Mouse (Mus musculus) E14TG2a.4 (cell line): Measurements from ENCODE around the gene Gm3371.
"Not testable (repeated sequence)": the region's sequence is repeated elsewhere in the genome, so short reads cannot be mapped to it uniquely, and the experiment has no call there.

Source experiments
- H3K27me3 ChIP-seq: 2 replicates; pipeline ENCODE4 v1.6.1; 2014; ENCODE audit warnings: low read length, control low read depth; ENCODE audit not compliant: insufficient read depth
- H3K36me3 ChIP-seq: 2 replicates; pipeline ENCODE4 v1.6.1; 2014; ENCODE audit warnings: low read length, control low read depth; ENCODE audit not compliant: insufficient read depth
- H3K4me1 ChIP-seq: replicated peaks from 2 replicates; pipeline ENCODE4 v1.6.1; 2014; ENCODE audit warnings: low read depth, low read length, control low read depth
- H3K4me3 ChIP-seq: replicated peaks from 2 replicates; pipeline ENCODE4 v1.5.1; 2014; ENCODE audit warnings: mild to moderate bottlenecking, low read length
- H3K9me3 ChIP-seq: 2 replicates; pipeline ENCODE4 v1.6.1; 2014; ENCODE audit warnings: low read length, control low read depth
- CTCF ChIP-seq: conservative IDR thresholded peaks from 2 replicates; pipeline ENCODE4 v1.5.1; 2014; ENCODE audit warnings: low read length

Gm3371 gene

GRCm38 (mm10) chr14:44410588-44410987 lies at the start of gene Gm3371:
TSS of gene Gm3371 (minus strand) at chr14:44410688.
- H3K4me3 ChIP-seq, H3K27me3 ChIP-seq, H3K4me1 ChIP-seq, H3K9me3 ChIP-seq, H3K36me3 ChIP-seq: not testable (repeated sequence)

- H3K4me1 ChIP-seq, H3K36me3 ChIP-seq, H3K27me3 ChIP-seq, H3K9me3 ChIP-seq, H3K4me3 ChIP-seq: not testable (repeated sequence)
These were observed 22.8 kb upstream of the Gm3371 start, which contains the start of gene Gm8232 for GRCm38 (mm10) chr14:44433335-44433734. TSS of gene Gm8232 (plus strand) at chr14:44433635.

- H3K4me3 ChIP-seq, H3K9me3 ChIP-seq, H3K4me1 ChIP-seq, H3K36me3 ChIP-seq, H3K27me3 ChIP-seq: not testable (repeated sequence)
These were observed 26.3 kb downstream of the Gm3371 start for GRCm38 (mm10) chr14:44384233-44384632.

- H3K4me1 ChIP-seq, H3K4me3 ChIP-seq, H3K27me3 ChIP-seq, H3K36me3 ChIP-seq, H3K9me3 ChIP-seq: not testable (repeated sequence)
These were observed 45.4 kb downstream of the Gm3371 start, which contains the start of gene Gm8229 for GRCm38 (mm10) chr14:44365057-44365456. TSS of gene Gm8229 (plus strand) at chr14:44365357.

- H3K9me3 ChIP-seq, H3K4me3 ChIP-seq, H3K27me3 ChIP-seq, H3K36me3 ChIP-seq, H3K4me1 ChIP-seq: not testable (repeated sequence)
- peak; percentile 35 for TF ChIP-seq CTCF
These were observed 48.2 kb downstream of the Gm3371 start for GRCm38 (mm10) chr14:44362301-44362700.

- peak; percentile 17 for TF ChIP-seq CTCF
- H3K36me3 ChIP-seq, H3K4me3 ChIP-seq, H3K4me1 ChIP-seq, H3K9me3 ChIP-seq, H3K27me3 ChIP-seq: not testable (repeated sequence)
These were observed 49.1 kb downstream of the Gm3371 start for GRCm38 (mm10) chr14:44361416-44361815.
